Mouse (Mus musculus): ENCODE data around the gene Gm45716. TPM values are rescaled to one million over a fixed set of nuclear protein-coding genes. Genes with fewer than 3 reads are reported as not detected.

Gene Gm45716
- 9.1 and 9.8 TPM in 2 replicates for polyA plus RNA-seq (2014; fragmentation: Nextera tagmentation; extraction: Ambion mirVana)

- WGBS, result 90% methylated on average over 7 of the region's 7 CpGs
- no peaks in the 10 kb centered on the region for H3K36me3 ChIP-seq (ENCODE audit: control insufficient read depth, insufficient read depth, low read length)
- H3K27ac ChIP-seq (ENCODE audit: low read depth, low read length), result no peak within 1 kb of the TSS
- no peaks in the 10 kb centered on the region for H3K4me1 ChIP-seq (ENCODE audit: control insufficient read depth, insufficient read depth, low read length)
- no peak within 1 kb of the TSS for H3K4me3 ChIP-seq (ENCODE audit: low read length)
- no peaks in the 10 kb centered on the region for H3K9me3 ChIP-seq (ENCODE audit: control insufficient read depth, low read length)
- H3K27me3 ChIP-seq (ENCODE audit: control insufficient read depth, insufficient read depth, low read length), result no peaks in the 10 kb centered on the region
- no peak for ATAC-seq (ENCODE audit: low FRiP score, low TSS enrichment)
- no peak within 1 kb of the TSS for H3K9ac ChIP-seq (ENCODE audit: low read depth, low read length)
- H3K4me2 ChIP-seq (replicated peaks; ENCODE audit: low read depth, low read length), result no peak within 1 kb of the TSS
Observed at GRCm38 (mm10) chr11:90187441-90187840, at the start of gene Gm45716. TSS of gene Gm45716 (plus strand) at chr11:90187683.

DNA sequence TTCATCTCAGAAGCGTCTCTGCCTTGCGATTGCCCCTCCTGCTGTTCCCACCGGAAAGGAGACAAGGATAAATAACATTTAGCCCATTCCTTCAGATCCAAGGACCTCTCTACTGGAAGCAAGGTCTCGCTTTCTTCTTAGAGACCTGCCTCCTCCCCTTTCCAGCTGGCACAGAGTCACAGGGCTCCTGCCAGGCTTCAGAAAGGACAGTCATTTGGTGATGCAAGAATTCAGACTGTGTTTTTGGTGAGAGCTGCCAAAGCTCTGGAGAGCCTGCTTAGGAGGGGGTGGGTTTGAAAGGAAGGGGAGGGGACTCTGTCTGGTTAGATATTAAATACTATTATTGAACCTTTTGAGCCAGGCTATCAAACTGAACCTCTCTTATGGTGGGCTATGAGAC lies 45.1 kb upstream of the Gm45716 start:
- Histone ChIP-seq H3K36me3 (ENCODE audit: control insufficient read depth, insufficient read depth, low read length) (no peaks in the 10 kb centered on the region), H3K4me2 (replicated peaks; ENCODE audit: low read depth, low read length) (no peak overlapping the region), H3K9ac (ENCODE audit: low read depth, low read length) (no peak overlapping the region), H3K4me1 (ENCODE audit: control insufficient read depth, insufficient read depth, low read length) (no peaks in the 10 kb centered on the region), H3K27ac (ENCODE audit: low read depth, low read length) (no peak overlapping the region), H3K4me3 (ENCODE audit: low read length) (no peak overlapping the region), H3K27me3 (ENCODE audit: control insufficient read depth, insufficient read depth, low read length) (no peaks in the 10 kb centered on the region), H3K9me3 (ENCODE audit: control insufficient read depth, low read length) (no peaks in the 10 kb centered on the region)
- no peak for ATAC-seq (ENCODE audit: low FRiP score, low TSS enrichment)
- WGBS, result 63% methylated on average over 4 of the region's 4 CpGs

DNA sequence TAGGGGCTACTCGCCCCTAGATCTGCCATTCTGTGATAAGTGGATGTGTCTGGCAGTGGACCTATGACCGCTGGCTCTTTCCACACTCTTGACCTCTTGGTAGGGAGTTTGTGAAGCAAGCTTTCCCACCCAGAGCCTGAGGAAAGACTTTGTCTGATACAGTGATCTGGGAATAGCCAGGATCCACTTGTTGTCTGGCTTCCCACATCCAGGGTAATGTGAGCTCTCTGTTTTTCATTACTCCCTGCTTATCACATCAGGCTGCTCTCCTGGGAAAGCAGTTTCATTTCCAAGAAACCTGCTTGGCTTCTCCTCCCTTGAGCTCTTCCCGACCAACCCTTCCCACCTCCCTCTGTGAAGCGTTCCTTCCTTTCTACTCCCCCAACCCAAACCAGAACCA lies 44.5 kb upstream of the Gm45716 start:
- H3K27ac ChIP-seq (ENCODE audit: low read depth, low read length), result no peak overlapping the region
- no peak overlapping the region for H3K9ac ChIP-seq (ENCODE audit: low read depth, low read length)
- no peaks in the 10 kb centered on the region for H3K4me1 ChIP-seq (ENCODE audit: control insufficient read depth, insufficient read depth, low read length)
- H3K9me3 ChIP-seq (ENCODE audit: control insufficient read depth, low read length), result no peaks in the 10 kb centered on the region
- no peaks in the 10 kb centered on the region for H3K27me3 ChIP-seq (ENCODE audit: control insufficient read depth, insufficient read depth, low read length)
- no peak overlapping the region for H3K4me3 ChIP-seq (ENCODE audit: low read length)
- no peaks in the 10 kb centered on the region for H3K36me3 ChIP-seq (ENCODE audit: control insufficient read depth, insufficient read depth, low read length)
- 56% methylated on average over 4 of the region's 4 CpGs for WGBS
- no peak for ATAC-seq (ENCODE audit: low FRiP score, low TSS enrichment)
- H3K4me2 ChIP-seq (replicated peaks; ENCODE audit: low read depth, low read length), result no peak overlapping the region

DNA sequence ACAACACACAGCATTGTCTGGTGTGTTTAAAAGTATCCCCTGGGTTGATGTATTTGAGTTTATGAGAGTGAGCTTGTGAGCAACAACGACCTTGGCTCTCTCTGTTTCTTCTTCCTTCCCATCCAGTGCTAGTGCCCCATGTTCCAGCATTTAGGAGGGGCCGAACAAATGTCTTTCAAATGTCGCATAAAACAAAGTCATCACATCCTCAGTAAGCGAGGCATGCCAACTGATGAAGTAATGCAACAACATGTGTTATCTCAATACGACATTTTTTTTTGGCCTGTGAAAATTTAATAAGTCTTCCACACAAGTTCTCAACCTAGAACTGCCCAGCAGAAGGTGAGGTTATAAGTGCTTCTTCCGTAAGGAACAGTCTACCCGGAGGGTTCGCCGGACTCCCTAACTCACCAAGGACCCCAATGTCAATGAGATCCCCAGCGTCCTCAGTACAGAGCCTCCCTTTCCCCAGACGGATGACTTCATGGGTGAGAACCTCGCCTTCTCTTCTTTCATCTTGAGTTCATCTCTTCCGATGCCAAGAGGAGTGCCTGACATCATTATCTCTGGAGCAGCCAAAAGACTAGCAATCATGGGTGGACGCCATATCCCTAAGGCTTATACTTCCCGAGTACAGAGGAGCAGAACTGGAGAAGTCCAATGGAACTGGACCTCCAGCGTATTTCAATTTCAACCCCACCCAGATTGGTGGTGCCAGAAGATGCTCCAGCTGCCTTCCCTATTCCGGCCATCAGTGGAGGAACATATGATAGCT lies 41.2 kb upstream of the Gm45716 start:
- H3K4me2 ChIP-seq (replicated peaks; ENCODE audit: low read depth, low read length), result no peak overlapping the region
- no peaks in the 10 kb centered on the region for H3K9me3 ChIP-seq (ENCODE audit: control insufficient read depth, low read length)
- H3K27ac ChIP-seq (ENCODE audit: low read depth, low read length), result no peak overlapping the region
- H3K27me3 ChIP-seq (ENCODE audit: control insufficient read depth, insufficient read depth, low read length), result no peaks in the 10 kb centered on the region
- H3K4me1 ChIP-seq (ENCODE audit: control insufficient read depth, insufficient read depth, low read length), result no peaks in the 10 kb centered on the region
- H3K4me3 ChIP-seq (ENCODE audit: low read length), result no peak overlapping the region
- no peak for ATAC-seq (ENCODE audit: low FRiP score, low TSS enrichment)
- WGBS, result 92% methylated on average over 17 of the region's 17 CpGs
- no peak overlapping the region for H3K9ac ChIP-seq (ENCODE audit: low read depth, low read length)
- H3K36me3 ChIP-seq (ENCODE audit: control insufficient read depth, insufficient read depth, low read length), result no peaks in the 10 kb centered on the region

GRCm38 (mm10) chr11:90155066-90155465 lies 32.4 kb upstream of the Gm45716 start:
- H3K27ac ChIP-seq (ENCODE audit: low read depth, low read length), result no peak overlapping the region
- H3K4me2 ChIP-seq (replicated peaks; ENCODE audit: low read depth, low read length), result no peak overlapping the region
- no peaks in the 10 kb centered on the region for H3K36me3 ChIP-seq (ENCODE audit: control insufficient read depth, insufficient read depth, low read length)
- H3K27me3 ChIP-seq (ENCODE audit: control insufficient read depth, insufficient read depth, low read length), result no peaks in the 10 kb centered on the region
- ATAC-seq (ENCODE audit: low FRiP score, low TSS enrichment), result no peak
- no peak overlapping the region for H3K9ac ChIP-seq (ENCODE audit: low read depth, low read length)
- 21% methylated on average over 5 of the region's 5 CpGs for WGBS
- no peaks in the 10 kb centered on the region for H3K9me3 ChIP-seq (ENCODE audit: control insufficient read depth, low read length)
- H3K4me1 ChIP-seq (ENCODE audit: control insufficient read depth, insufficient read depth, low read length), result no peaks in the 10 kb centered on the region
- H3K4me3 ChIP-seq (ENCODE audit: low read length), result no peak overlapping the region

DNA sequence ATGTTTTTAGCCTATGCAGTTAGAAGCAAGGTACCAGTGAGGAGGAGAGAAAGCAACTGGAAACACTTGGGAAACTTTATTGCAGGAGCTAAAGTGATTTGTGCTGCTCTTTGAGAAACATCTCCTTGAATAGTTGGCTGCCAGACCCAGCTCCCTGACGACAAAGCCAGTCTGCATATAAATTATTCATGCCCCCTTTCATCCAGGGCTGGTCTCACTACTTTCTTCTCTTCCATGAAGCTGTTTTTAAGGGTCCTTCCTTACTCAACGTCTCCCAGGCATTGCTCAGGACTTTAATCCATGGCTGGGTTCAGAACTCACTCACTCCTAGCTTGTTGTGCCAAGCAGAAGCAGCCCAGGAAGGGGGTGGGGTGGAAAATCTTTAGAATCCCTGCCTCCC lies 32.0 kb upstream of the Gm45716 start:
- Histone ChIP-seq H3K27ac (ENCODE audit: low read depth, low read length) (no peak overlapping the region), H3K4me2 (replicated peaks; ENCODE audit: low read depth, low read length) (no peak overlapping the region), H3K4me3 (ENCODE audit: low read length) (no peak overlapping the region), H3K4me1 (ENCODE audit: control insufficient read depth, insufficient read depth, low read length) (no peaks in the 10 kb centered on the region), H3K9ac (ENCODE audit: low read depth, low read length) (no peak overlapping the region), H3K9me3 (ENCODE audit: control insufficient read depth, low read length) (no peaks in the 10 kb centered on the region), H3K36me3 (ENCODE audit: control insufficient read depth, insufficient read depth, low read length) (no peaks in the 10 kb centered on the region), H3K27me3 (ENCODE audit: control insufficient read depth, insufficient read depth, low read length) (no peaks in the 10 kb centered on the region)
- 4% methylated on average over 2 of the region's 2 CpGs for WGBS
- ATAC-seq (ENCODE audit: low FRiP score, low TSS enrichment), result no peak

GRCm38 (mm10) chr11:90167771-90168170 lies 19.7 kb upstream of the Gm45716 start:
- 32% methylated on average over 6 of the region's 6 CpGs for WGBS
- H3K4me2 ChIP-seq (replicated peaks; ENCODE audit: low read depth, low read length), result no peak overlapping the region
- ATAC-seq (ENCODE audit: low FRiP score, low TSS enrichment), result no peak
- no peaks in the 10 kb centered on the region for H3K36me3 ChIP-seq (ENCODE audit: control insufficient read depth, insufficient read depth, low read length)
- 0 out of 2 replicates have a peak, but pooled peaks cover 2% of the 10 kb centered on the region for H3K27me3 ChIP-seq (ENCODE audit: control insufficient read depth, insufficient read depth, low read length)
- no peaks in the 10 kb centered on the region for H3K9me3 ChIP-seq (ENCODE audit: control insufficient read depth, low read length)
- H3K4me1 ChIP-seq (ENCODE audit: control insufficient read depth, insufficient read depth, low read length), result no peaks in the 10 kb centered on the region
- H3K9ac ChIP-seq (ENCODE audit: low read depth, low read length), result no peak overlapping the region
- H3K27ac ChIP-seq (ENCODE audit: low read depth, low read length), result no peak overlapping the region
- H3K4me3 ChIP-seq (ENCODE audit: low read length), result no peak overlapping the region

DNA sequence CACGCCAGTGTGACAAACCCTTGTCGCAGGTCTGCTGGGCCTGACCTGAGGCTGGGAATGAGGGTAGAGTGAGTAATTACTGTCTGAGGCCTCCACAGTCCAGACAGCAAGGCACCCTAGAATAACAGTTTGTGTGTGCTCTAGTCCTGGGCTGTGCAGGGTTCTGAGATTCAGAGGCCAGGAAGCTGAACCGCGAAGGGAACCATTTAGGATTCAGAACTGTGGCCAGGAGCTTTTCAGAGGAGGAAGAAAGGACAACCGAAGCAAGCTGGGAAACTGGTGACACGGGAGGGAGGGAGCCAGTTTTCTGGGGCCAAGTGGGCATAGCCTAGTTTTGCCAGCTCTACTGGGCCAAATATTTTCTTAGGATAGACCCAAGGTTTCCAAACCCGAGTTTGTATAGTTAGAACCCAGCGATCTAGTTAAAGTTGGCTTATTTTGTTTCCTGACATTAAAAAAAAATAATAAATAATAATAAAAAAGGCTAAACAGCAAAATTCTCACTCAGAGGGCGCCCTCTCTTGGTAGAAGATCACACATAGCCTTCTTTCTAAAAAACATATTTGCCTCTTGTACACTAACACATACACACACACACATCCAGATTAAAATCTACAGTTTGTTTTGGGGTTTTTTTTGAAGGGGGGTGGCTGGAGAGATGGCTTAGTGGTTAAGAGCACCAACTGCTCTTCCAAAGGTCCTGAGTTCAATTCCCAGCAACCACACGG lies 19.0 kb upstream of the Gm45716 start:
- WGBS, result 82% methylated on average over 10 of the region's 10 CpGs
- no peak overlapping the region for H3K4me2 ChIP-seq (replicated peaks; ENCODE audit: low read depth, low read length)
- H3K4me3 ChIP-seq (ENCODE audit: low read length), result no peak overlapping the region
- H3K36me3 ChIP-seq (ENCODE audit: control insufficient read depth, insufficient read depth, low read length), result no peaks in the 10 kb centered on the region
- H3K4me1 ChIP-seq (ENCODE audit: control insufficient read depth, insufficient read depth, low read length), result no peaks in the 10 kb centered on the region
- no peak overlapping the region for H3K9ac ChIP-seq (ENCODE audit: low read depth, low read length)
- no peak for ATAC-seq (ENCODE audit: low FRiP score, low TSS enrichment)
- no peaks in the 10 kb centered on the region for H3K9me3 ChIP-seq (ENCODE audit: control insufficient read depth, low read length)
- 0 out of 2 replicates have a peak, but pooled peaks cover 2% of the 10 kb centered on the region for H3K27me3 ChIP-seq (ENCODE audit: control insufficient read depth, insufficient read depth, low read length)
- no peak overlapping the region for H3K27ac ChIP-seq (ENCODE audit: low read depth, low read length)
